Mouse (Mus musculus) cerebellum, adult 8-10 months (tissue): ENCODE results near the gene Nt5dc1.
A peak's percentile ranks its signal among the peaks of the same experiment; 100 is the strongest.
"Not testable (repeated sequence)": the region's sequence is repeated elsewhere in the genome, so short reads cannot be mapped to it uniquely, and the experiment has no call there.

ENCODE experiments used
- DNase-seq: peaks from one replicate; pipeline ENCODE4 v3.0.0; 2022

Gene Nt5dc1

GRCm38 (mm10) chr10:34309915-34310685 is 108.3 kb downstream of the Nt5dc1 start:
- no peak for DNase-seq

- DNase-seq = no peak
Observed at GRCm38 (mm10) chr10:34307070-34307469, 111.3 kb downstream of the Nt5dc1 start.

GRCm38 (mm10) chr10:34300368-34300767 is 118.0 kb downstream of the Nt5dc1 start:
- DNase-seq = no peak

GRCm38 (mm10) chr10:34297980-34298753 is 120.2 kb downstream of the Nt5dc1 start:
- DNase-seq = peak; percentile 39

- DNase-seq = peak; percentile 93
Observed at GRCm38 (mm10) chr10:34297299-34297979, 120.9 kb downstream of the Nt5dc1 start, which contains the start of gene Tspyl4. TSS of gene Tspyl4 (plus strand) at chr10:34297442.

GRCm38 (mm10) chr10:34296911-34297298 is 121.4 kb downstream of the Nt5dc1 start:
- peak; percentile 20 for DNase-seq

- DNase-seq = peak; percentile 60
Observed at GRCm38 (mm10) chr10:34282420-34283238, 135.7 kb downstream of the Nt5dc1 start.

- DNase-seq = peak; percentile 95
Observed at GRCm38 (mm10) chr10:34281962-34282388, 136.4 kb downstream of the Nt5dc1 start, which contains the start of gene Tspyl1. TSS of gene Tspyl1 (plus strand) at chr10:34282190.

GRCm38 (mm10) chr10:34281211-34281961 is 137.0 kb downstream of the Nt5dc1 start:
- DNase-seq = peak; percentile 24

GRCm38 (mm10) chr10:34280591-34281175 is 137.7 kb downstream of the Nt5dc1 start:
- peak; percentile 56 for DNase-seq

- DNase-seq = no peak
Observed at GRCm38 (mm10) chr10:34271681-34272080, 146.7 kb downstream of the Nt5dc1 start.

GRCm38 (mm10) chr10:34267312-34268070 is 150.9 kb downstream of the Nt5dc1 start:
- DNase-seq = no peak

GRCm38 (mm10) chr10:34265106-34265505 is 153.2 kb downstream of the Nt5dc1 start:
- no peak for DNase-seq

- not testable (repeated sequence) for DNase-seq
Observed at GRCm38 (mm10) chr10:34252833-34253232, 165.5 kb downstream of the Nt5dc1 start.

- DNase-seq = no peak
Observed at GRCm38 (mm10) chr10:34249594-34249993, 168.8 kb downstream of the Nt5dc1 start.

GRCm38 (mm10) chr10:34247757-34248156 is 170.6 kb downstream of the Nt5dc1 start:
- no peak for DNase-seq

- DNase-seq = no peak
Observed at GRCm38 (mm10) chr10:34246106-34246505, 172.2 kb downstream of the Nt5dc1 start.

- DNase-seq = no peak
Observed at GRCm38 (mm10) chr10:34244745-34245144, 173.6 kb downstream of the Nt5dc1 start.

- DNase-seq = no peak
Observed at GRCm38 (mm10) chr10:34238536-34238935, 179.8 kb downstream of the Nt5dc1 start.
